Mouse (Mus musculus) kidney, embryonic 16.5 days (tissue): Measurements from ENCODE around the gene Gm42688. TPM values are rescaled to one million over a fixed set of nuclear protein-coding genes. Genes with fewer than 3 reads are reported as not detected.

Experiments
- ATAC-seq: fragments of 200-750 bp; cut with Nextera tagmentation; 2 replicates; pipeline ENCODE4 v1.8.0; 2017; ENCODE audit warnings: moderate TSS enrichment; ENCODE audit not compliant: low FRiP score, low TSS enrichment
- H3K27ac ChIP-seq: fragments of 300-500 bp; sonication (generic); 2 replicates; pipeline ENCODE4 v1.5.1; 2014; ENCODE audit warnings: low read length
- H3K27me3 ChIP-seq: fragments of 300-500 bp; sonication (generic); 2 replicates; pipeline ENCODE4 v1.6.1; 2014; ENCODE audit warnings: low read length, control low read depth, mixed read lengths; ENCODE audit not compliant: insufficient read depth
- H3K36me3 ChIP-seq: fragments of 300-500 bp; sonication (generic); 2 replicates; pipeline ENCODE4 v1.6.1; 2014; ENCODE audit warnings: low read length, control low read depth, mixed read lengths; ENCODE audit not compliant: insufficient read depth
- H3K4me1 ChIP-seq: fragments of 300-500 bp; sonication (generic); 2 replicates; pipeline ENCODE4 v1.6.1; 2014; ENCODE audit warnings: low read length, control low read depth, mixed read lengths; ENCODE audit not compliant: insufficient read depth
- H3K4me2 ChIP-seq: fragments of 300-500 bp; sonication (generic); replicated peaks from 2 replicates; pipeline ENCODE4 v1.6.1; 2014; ENCODE audit warnings: low read depth, low read length
- H3K4me3 ChIP-seq: fragments of 300-500 bp; sonication (generic); 2 replicates; pipeline ENCODE4 v1.5.1; 2014; ENCODE audit warnings: mild to moderate bottlenecking, low read length
- H3K9ac ChIP-seq: fragments of 300-500 bp; sonication (generic); replicated peaks from 2 replicates; pipeline ENCODE4 v1.6.1; 2014; ENCODE audit warnings: low read length
- H3K9me3 ChIP-seq: fragments of 300-500 bp; sonication (generic); 2 replicates; pipeline ENCODE4 v1.6.1; 2016; ENCODE audit warnings: low read length, control low read depth
- WGBS: fragments of 180-500 bp; shearing (Covaris S2); extraction: QIAGEN DNeasy Blood & Tissue Kit; methylation state at CpG from one replicate; pipeline ENCODE4 v1.1.7; 2014; 5-methylcytosine and 5-hydroxymethylcytosine counted together
- polyA plus RNA-seq: library from polyadenylated mRNA; unstranded; fragments of >200 nt; fragmentation: Nextera tagmentation; extraction: Ambion mirVana; gene quantifications from 2 replicates; pipeline ENCODE4 v1.2.1, GENCODE M21; 2015

The Gm42688 gene
- polyA plus RNA-seq, 1 experiment from 2014 or later = 3.3 TPM

DNA sequence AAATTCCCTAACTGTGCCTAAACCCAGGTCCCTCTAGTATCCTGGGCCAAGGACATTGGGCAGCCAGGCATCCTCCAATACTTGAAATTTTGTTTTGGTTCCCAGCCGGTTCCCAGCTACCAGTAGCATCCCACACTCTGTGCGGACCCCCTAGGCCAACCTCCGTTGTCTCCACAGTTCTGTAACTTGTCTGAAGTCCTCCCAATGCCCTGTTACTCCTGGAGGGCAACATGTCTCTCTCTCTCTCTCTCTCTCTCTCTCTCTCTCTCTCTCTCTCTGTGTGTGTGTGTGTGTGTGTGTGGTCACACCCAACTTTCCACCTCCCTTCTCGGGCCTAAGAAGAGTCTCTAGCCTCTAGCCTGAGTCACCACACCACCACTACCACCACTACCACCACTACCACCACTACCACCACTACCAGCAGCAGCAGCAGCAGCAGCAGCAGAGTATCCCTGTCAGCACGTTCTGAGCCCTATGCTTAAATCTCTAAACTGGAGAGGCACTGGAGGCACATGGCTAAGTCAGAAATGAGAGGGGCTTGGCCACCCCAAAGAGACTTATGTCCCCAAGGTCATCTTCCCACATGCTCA, 35.0 kb downstream of the Gm42688 start:
- Histone ChIP-seq H3K9ac (peak overlapping the region; percentile 97), H3K9me3 (no peaks in the 10 kb centered on the region), H3K4me2 (peak overlapping the region; percentile 69), H3K27me3 (no peaks in the 10 kb centered on the region), H3K27ac (peak overlapping the region; percentile 100), H3K4me3 (peak overlapping the region; percentile 62), H3K4me1 (peaks cover 43% of the 10 kb centered on the region), H3K36me3 (no peaks in the 10 kb centered on the region)
- WGBS = 9% methylated on average over 5 of the region's 5 CpGs
- peak; percentile 5 for ATAC-seq

DNA sequence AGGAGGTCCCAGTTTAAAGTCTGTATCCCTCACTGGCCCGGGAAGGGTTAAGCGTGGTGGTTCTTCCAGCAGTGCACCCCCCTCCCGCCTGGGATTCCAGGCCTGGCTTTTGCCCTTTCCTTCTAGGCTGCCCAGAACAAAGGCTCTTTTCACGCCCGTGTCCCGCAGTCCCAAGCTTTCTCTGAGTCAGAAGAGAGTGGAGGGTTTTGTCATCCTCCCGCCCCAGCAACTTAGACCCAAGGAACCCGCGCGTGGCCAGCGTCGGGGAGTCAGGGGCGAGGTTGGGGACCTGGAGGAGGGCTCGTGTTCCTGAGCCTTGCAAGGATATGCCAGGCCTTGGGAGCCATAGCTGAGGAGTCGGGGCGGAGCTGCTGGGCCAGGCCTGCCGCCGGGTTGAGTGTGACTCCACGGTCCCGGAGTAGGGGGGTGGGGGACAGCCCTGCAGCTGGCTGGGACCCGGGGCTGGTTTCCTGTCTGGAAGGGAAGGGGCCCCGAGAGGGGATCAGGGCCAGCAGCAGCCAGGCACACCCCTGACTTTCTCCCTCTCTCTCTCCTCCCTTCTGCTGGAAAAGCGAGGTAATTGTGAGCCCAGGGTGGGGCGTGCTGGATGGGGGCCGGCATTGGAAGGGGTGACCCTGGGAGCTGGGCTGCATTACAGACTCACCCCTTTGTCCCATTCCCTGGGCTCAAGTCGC, 35.6 kb downstream of the Gm42688 start:
- Histone ChIP-seq H3K4me1 (peaks cover 43% of the 10 kb centered on the region), H3K9me3 (no peaks in the 10 kb centered on the region), H3K4me2 (peak overlapping the region; percentile 69), H3K27me3 (no peaks in the 10 kb centered on the region), H3K4me3 (peak overlapping the region; percentile 62), H3K9ac (peak overlapping the region; percentile 97), H3K27ac (peak overlapping the region; percentile 100), H3K36me3 (no peaks in the 10 kb centered on the region)
- ATAC-seq = peak; percentile 79
- under 1% methylated on average over 26 of the region's 26 CpGs for WGBS

DNA sequence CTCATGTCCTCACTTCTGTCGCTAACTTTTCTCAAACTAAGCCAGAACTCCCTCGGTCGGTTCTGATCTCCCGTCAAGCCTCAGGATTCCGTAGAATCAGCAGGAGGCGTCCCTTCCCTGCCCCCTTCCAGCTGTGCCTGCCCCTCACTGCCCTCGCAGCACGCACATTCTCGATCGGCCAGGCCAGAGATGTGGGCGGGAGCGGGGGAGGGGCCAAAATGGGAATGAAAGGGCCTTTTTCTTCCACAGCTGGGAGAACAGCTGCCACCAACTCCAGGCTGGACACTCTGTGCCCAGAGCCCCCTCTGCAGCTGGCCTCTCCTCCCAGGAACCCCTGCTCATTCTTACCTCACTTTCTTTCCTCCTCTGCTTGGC, 36.1 kb downstream of the Gm42688 start:
- peak overlapping the region; percentile 100 for H3K27ac ChIP-seq
- no peaks in the 10 kb centered on the region for H3K36me3 ChIP-seq
- no peaks in the 10 kb centered on the region for H3K27me3 ChIP-seq
- peak overlapping the region; percentile 62 for H3K4me3 ChIP-seq
- H3K9ac ChIP-seq = peak overlapping the region; percentile 97
- WGBS = 0% methylated on average over 12 of the region's 12 CpGs
- H3K4me1 ChIP-seq = peaks cover 48% of the 10 kb centered on the region
- H3K9me3 ChIP-seq = no peaks in the 10 kb centered on the region
- ATAC-seq = peak; percentile 78
- peak overlapping the region; percentile 69 for H3K4me2 ChIP-seq

DNA sequence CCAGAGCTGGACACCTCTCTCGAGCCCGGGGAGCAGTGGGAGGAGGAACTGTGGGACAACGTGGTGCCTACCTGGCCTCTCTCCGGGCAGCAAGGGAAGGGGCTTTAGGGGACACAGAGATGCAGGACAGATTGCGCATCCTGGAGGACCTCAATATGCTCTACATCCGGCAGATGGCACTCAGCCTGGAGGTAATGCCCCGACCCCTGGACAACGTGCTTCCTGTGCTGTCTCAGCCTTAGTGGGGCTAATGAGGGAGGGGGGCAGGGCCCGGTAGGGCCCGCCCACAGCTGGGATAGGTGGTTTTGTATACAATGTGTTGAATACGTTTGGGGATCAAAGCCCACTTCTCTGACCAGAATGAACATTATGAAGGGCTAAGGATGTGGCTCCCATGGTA, 36.6 kb downstream of the Gm42688 start:
- 0% methylated on average over 11 of the region's 11 CpGs for WGBS
- peak overlapping the region; percentile 100 for H3K27ac ChIP-seq
- peak; percentile 23 for ATAC-seq

DNA sequence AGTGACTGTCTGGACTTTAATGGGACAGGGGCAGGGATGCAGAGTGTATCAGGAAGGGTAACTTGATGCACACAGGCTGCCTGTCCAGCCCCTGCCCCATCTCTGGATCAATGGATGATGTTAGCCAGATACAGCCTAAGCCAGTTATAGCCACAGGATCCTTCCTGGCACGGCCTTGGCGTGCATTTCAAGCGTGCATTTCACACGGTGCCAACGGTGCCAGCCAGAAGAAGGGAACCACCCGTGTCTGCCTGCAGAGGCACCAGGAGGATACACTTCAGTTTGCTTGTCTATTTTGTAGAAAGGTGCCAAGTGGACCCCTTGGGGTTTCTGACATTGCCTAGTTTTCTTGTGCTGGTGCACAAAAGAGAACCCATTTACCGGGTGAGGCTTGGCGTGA, 38.6 kb downstream of the Gm42688 start:
- Histone ChIP-seq H3K4me1 (peaks cover 43% of the 10 kb centered on the region), H3K9ac (no peak overlapping the region), H3K27me3 (no peaks in the 10 kb centered on the region), H3K9me3 (no peaks in the 10 kb centered on the region), H3K4me3 (no peak overlapping the region), H3K4me2 (no peak overlapping the region), H3K27ac (no peak overlapping the region), H3K36me3 (no peaks in the 10 kb centered on the region)
- WGBS = 94% methylated on average over 8 of the region's 8 CpGs
- ATAC-seq = no peak

More for the DNA sequence above, 36.6 kb downstream of the Gm42688 start:
- H3K27me3 ChIP-seq = no peaks in the 10 kb centered on the region
- no peaks in the 10 kb centered on the region for H3K36me3 ChIP-seq
- H3K4me2 ChIP-seq = peak overlapping the region; percentile 69
- peak overlapping the region; percentile 97 for H3K9ac ChIP-seq
- no peaks in the 10 kb centered on the region for H3K9me3 ChIP-seq
- peak overlapping the region; percentile 62 for H3K4me3 ChIP-seq
- peaks cover 48% of the 10 kb centered on the region for H3K4me1 ChIP-seq

DNA sequence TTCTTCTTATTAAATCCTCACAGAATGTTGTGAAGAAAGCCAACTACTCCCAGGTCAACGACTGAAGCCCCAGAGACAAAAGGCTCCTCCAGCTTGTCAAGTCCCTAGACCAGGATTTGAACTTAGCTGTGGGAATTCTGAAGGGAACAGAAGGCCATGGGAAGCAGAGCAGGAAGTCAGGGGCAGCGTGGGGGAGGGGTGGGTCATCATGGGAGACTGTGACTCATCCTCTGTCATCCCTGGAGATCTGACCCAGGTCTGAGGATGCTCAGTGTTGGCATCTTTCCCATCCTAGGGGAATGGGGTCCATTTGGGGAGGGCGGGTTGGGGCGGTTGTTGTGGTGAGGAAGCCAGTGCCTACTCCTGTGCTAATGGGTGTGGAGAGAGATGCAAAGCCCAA, 40.2 kb downstream of the Gm42688 start:
- Histone ChIP-seq H3K27ac (no peak overlapping the region), H3K4me3 (peak overlapping the region; percentile 39; the same call in 1 of the 2 replicates), H3K4me2 (peak overlapping the region; percentile 66), H3K36me3 (no peaks in the 10 kb centered on the region), H3K27me3 (no peaks in the 10 kb centered on the region), H3K9me3 (no peaks in the 10 kb centered on the region), H3K9ac (peak overlapping the region; percentile 73; the same call in 1 of the 2 replicates), H3K4me1 (peaks cover 29% of the 10 kb centered on the region)
- 38% methylated on average over 4 of the region's 4 CpGs for WGBS
- no peak for ATAC-seq

DNA sequence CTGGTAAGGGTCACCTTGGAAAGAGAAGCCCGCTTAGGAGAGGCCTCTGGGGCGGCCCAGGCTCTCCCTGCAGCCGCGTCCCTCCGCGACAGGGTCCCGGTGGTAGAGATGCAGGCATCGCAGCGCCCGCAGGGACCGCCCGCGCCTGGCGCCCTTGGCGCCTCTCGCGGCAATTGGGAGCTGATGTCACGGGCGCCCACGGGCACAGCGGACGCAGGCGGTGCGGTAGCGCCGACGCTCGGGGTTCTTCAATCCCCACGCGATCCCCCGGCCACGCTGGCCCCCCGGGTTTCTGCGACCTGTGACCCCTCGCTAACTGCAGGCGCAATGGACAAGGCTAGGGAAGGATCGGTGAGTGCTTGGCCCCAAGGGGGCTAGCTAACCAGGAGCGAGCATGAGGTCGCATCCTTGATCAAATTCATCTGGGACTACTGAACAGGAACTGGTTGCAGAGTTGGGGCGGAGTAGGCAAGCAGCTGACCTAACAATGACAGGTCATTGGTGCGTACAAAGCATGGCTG, 40.9 kb downstream of the Gm42688 start:
- H3K4me3 ChIP-seq = peak overlapping the region; percentile 39
- H3K4me2 ChIP-seq = peak overlapping the region; percentile 66
- H3K27ac ChIP-seq = no peak overlapping the region
- H3K36me3 ChIP-seq = peaks cover 4% of the 10 kb centered on the region; the same call in 1 of the 2 replicates
- H3K9ac ChIP-seq = peak overlapping the region; percentile 73
- H3K9me3 ChIP-seq = no peaks in the 10 kb centered on the region
- 5% methylated on average over 41 of the region's 41 CpGs for WGBS
- H3K4me1 ChIP-seq = peaks cover 29% of the 10 kb centered on the region
- no peaks in the 10 kb centered on the region for H3K27me3 ChIP-seq
- no peak for ATAC-seq

DNA sequence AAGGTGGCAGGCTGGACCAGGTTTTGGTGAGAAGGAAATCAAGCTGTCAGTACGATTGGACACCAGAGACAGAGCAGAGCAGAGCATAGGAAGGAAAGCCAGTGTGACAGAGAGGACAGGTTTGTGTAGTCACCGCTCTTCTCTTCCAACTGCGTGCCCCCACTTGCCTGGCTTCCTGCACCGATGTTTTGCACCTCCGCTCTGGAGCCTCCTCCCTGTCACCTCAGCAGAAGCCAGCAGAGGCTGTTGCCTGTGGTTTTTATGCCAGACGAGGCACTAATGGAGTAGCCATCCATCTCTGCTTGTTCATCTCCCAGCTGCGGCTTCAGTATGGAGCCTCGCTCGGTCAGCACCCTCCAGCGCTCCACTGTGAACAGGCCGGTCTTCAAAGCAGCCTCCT, 41.5 kb downstream of the Gm42688 start:
- 59% methylated on average over 11 of the region's 11 CpGs for WGBS
- ATAC-seq = no peak
- Histone ChIP-seq H3K27me3 (no peaks in the 10 kb centered on the region), H3K27ac (no peak overlapping the region), H3K9ac (no peak overlapping the region; the same call in 1 of the 2 replicates), H3K36me3 (peaks cover 10% of the 10 kb centered on the region), H3K4me3 (no peak overlapping the region), H3K4me1 (peaks cover 30% of the 10 kb centered on the region), H3K9me3 (no peaks in the 10 kb centered on the region), H3K4me2 (0 out of 2 replicates have a peak overlapping the region, but pooled peaks have one; percentile 66)

DNA sequence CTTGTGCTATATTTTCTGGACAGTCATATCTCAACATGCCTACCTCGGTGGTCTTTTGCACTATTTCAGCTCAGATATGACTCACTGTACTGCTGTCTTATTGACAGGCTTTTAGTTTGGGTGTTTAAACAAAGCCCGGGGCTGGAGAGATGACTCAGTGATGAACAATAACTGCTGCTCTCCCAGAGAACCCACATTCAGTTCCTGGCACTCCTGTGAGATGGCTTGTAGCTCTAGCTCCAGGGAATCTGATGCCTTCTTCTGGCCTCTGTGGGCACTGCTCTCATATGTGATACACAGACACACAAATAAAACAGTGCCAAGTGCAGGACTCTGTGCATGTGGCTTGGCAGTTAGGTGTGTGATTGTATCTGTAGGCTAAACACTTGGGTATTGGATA, 43.8 kb downstream of the Gm42688 start:
- Histone ChIP-seq H3K9ac (no peak overlapping the region), H3K4me3 (no peak overlapping the region), H3K36me3 (peaks cover 28% of the 10 kb centered on the region), H3K9me3 (no peaks in the 10 kb centered on the region), H3K27me3 (no peaks in the 10 kb centered on the region), H3K27ac (no peak overlapping the region), H3K4me2 (no peak overlapping the region), H3K4me1 (peaks cover 17% of the 10 kb centered on the region)
- ATAC-seq = no peak
- WGBS = 71% methylated on average over 2 of the region's 2 CpGs

DNA sequence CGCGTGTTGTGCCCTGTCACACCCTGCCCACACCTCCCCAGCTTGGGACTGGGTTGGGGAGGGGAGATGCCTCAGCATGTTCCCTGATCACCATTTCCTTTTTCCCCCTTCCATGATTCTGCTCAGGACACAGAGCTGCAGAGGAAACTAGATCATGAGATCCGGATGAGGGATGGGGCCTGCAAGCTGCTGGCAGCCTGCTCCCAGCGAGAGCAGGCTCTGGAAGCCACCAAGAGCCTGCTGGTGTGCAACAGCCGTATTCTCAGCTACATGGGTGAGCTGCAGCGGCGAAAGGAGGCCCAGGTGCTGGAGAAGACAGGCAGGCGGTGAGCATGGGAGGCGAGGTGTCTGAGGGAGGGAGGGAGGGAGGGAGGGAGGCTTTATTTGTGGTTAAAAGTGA, 44.4 kb downstream of the Gm42688 start:
- Histone ChIP-seq H3K9me3 (no peaks in the 10 kb centered on the region), H3K4me2 (no peak overlapping the region), H3K4me1 (peaks cover 17% of the 10 kb centered on the region), H3K4me3 (no peak overlapping the region), H3K9ac (no peak overlapping the region), H3K27me3 (no peaks in the 10 kb centered on the region), H3K27ac (no peak overlapping the region; the same call in 1 of the 2 replicates), H3K36me3 (peaks cover 28% of the 10 kb centered on the region)
- 56% methylated on average over 8 of the region's 9 CpGs for WGBS
- no peak for ATAC-seq
